Mouse (Mus musculus): Measurements from ENCODE around the gene Krit1.
"Not testable (repeated sequence)": the region's sequence is repeated elsewhere in the genome, so short reads cannot be mapped to it uniquely, and the experiment has no call there.

Gene Krit1

DNA sequence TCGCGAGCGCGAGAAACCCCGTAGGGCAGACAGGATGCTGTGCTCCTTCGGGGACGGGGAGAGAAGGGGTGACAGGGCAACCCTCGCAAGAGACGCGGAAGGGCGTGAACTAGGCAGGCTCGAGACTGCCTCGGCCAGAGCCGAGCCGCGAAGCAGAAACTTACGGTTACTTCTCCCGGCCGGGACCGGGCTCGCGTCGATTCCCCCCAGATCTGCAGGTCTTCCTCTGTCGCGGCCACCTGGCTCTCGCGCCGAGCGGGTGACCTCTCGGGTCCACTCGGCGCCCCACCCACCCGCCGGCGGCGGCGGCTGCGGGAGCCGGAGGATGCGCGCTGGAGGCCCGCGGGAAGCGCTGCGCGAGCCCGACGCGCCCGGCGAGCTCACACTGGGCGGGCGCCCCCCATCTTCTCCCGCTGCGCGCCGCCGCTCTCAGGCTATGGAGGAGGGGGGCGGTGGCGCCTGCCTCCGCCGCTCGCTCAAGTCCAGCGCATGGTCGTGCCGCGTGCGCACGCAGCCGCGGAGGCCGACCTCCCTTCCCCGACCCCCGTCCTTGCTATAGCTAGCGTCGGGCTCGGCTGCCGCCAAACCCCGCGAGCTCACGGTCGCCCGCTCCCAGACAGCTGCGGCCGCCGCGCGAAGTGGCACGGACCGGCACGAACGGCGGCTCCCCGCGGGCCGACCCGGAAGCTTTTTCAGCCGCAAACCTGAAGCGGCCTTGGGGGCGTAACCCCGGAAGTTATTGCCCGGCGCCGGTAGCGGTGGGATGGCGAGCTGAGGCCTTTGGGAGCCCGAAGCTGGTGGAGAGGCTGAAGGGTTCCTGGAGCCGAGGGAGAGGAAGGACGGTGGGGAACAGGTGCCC lies at the start of gene Krit1, which contains the start of gene Ankib1:
Gene Krit1 (plus strand): TSS at position 752 of the 859 bp plus-strand sequence.
Gene Ankib1 (minus strand): TSS at position 493 of the 859 bp plus-strand sequence.
- DNase-seq (ENCODE audit: extremely low spot score) = peak; percentile 91

DNA sequence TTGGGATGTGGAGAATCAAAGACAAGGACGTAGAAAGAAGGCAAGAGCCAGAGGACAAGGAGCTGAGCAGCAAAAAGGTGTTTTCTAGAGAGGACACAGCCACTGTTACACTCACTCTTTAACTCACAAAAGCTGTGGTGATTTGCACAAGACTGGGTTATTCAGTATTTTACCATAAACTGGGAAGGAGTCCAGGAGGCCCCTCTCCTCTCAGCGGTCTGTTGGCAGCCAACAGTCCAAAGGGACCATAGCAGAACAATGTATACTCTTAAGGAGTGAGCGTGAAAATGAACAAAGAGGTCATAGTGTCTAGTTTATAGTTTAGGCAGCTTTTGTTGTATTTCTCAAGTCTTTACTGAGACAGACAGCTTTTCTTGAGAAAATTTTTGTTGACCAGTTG lies 31.5 kb upstream of the Krit1 start:
- DNase-seq (ENCODE audit: extremely low spot score) = no peak

DNA sequence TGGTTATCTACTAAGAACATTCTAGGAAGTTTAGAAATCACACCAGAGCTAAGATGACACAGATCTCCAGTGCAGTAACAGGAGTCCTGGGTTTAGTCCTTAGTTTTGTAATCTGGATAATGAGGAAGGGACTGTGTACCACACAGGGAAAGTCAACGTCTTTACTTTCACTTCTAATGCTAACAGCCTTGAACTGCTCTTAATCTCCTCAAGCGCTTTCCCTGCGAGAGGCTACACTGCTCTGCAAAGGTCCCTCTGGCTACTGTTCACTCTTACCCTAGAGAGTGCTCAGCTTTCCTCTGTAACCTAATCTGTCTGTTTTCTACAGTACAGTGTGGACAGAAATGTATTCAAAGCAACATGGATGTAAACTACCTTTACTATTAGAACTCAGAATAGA lies 31.0 kb upstream of the Krit1 start:
- DNase-seq (ENCODE audit: extremely low spot score) = no peak

GRCm38 (mm10) chr5:3782670-3783069 lies 20.3 kb upstream of the Krit1 start:
- DNase-seq (ENCODE audit: extremely low spot score) = no peak

- no peak for DNase-seq (ENCODE audit: extremely low spot score)
Observed at GRCm38 (mm10) chr5:3783947-3784681, 18.9 kb upstream of the Krit1 start.

DNA sequence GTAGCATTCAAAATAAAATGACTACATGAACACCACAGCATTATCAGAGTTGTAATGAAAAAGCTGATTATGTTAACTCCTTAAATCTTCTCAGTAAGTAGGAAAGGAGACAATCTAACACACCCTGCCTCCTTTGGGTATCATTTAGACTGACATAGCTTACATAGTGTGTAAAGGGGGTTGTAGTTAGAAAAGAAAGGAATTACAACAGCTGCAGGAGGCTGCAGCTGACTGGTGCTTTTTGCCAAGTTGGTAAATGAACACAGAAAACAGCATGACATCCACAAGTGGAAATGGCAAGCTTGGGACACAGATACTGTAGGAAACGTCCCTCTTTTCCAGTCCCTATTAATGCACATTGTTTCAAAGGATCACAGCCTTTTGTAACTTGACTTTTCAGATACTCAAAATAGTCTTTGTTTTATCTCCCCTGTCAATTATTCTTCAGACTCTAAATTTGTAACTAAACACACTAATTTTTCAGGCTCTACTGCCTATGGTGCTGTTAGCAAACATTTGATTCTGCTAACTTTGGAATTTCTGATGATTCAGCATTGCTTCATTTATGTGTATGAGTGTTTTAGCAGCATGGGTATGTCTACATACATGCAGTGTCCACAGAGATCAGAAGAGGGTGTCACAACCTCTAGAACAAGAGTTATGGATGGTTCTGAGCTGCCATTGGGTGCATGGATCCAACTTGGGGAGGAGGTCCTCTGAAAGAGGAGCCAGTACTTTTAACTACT lies 18.1 kb upstream of the Krit1 start:
- DNase-seq (ENCODE audit: extremely low spot score) = no peak

- DNase-seq (ENCODE audit: extremely low spot score) = no peak
Observed at GRCm38 (mm10) chr5:3787548-3787947, 15.4 kb upstream of the Krit1 start.

GRCm38 (mm10) chr5:3791048-3791447 lies 11.9 kb upstream of the Krit1 start:
- DNase-seq (ENCODE audit: extremely low spot score) = no peak

DNA sequence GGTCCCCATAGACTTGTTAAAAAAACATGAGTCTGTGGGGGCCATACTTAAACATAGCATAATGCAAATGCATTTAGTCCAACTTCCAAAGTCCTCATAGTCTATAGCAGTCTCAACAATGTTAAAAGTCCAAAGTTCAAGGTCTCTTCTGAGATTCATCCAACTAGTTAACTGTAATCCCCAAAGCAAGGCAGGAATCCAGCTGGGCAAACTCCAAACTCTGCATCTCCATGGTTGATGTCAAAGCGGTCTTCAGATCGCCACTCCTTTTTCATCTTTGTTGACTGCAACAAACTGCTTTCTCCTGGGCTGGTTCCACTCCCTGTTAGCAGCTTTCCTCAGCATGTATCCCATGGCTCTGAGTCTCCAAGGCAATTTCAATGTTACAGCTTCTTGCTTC lies 5.9 kb upstream of the Krit1 start:
- not testable (repeated sequence) for DNase-seq (ENCODE audit: extremely low spot score)

DNA sequence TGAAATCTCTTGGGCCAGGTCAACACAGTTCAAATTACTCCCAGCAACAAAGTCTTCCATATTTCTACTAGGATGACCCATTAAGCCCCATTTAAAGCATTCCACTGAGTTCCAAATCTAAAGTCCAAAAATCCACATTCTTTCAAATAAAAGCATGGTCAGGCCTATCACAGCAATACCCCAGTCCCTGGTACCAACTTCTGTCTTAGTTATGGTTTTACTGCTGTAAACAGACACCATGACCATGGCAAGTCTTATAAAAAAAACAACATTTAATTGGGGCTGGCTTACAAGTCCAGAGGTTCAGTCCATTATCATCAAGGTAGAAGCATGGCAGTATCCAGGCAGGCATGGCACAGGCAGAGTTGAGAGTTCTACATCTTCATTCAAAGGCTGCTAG lies 4.3 kb upstream of the Krit1 start:
- DNase-seq (ENCODE audit: extremely low spot score) = not testable (repeated sequence)

DNA sequence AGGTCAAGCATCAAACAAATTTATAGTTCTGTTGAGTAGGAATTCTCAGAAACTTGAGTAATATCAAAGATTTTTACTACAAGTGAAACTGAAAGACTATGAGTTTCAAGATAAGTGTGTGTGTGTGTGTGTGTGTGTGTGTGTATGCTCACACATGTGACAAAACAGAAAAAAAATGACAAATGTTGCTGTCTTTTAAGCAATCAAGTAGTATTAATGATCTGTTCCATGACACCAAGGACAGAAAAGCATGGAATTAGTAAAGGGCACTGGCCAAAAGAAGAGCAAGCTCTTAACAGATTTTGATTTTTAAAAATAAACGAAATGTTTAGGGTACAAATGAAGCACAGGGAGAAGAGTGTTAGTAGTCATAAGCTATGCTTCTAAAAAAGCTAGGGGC lies 2.9 kb upstream of the Krit1 start:
- DNase-seq (ENCODE audit: extremely low spot score) = no peak

GRCm38 (mm10) chr5:3800881-3801280 lies 2.1 kb upstream of the Krit1 start:
- DNase-seq (ENCODE audit: extremely low spot score) = no peak

DNA sequence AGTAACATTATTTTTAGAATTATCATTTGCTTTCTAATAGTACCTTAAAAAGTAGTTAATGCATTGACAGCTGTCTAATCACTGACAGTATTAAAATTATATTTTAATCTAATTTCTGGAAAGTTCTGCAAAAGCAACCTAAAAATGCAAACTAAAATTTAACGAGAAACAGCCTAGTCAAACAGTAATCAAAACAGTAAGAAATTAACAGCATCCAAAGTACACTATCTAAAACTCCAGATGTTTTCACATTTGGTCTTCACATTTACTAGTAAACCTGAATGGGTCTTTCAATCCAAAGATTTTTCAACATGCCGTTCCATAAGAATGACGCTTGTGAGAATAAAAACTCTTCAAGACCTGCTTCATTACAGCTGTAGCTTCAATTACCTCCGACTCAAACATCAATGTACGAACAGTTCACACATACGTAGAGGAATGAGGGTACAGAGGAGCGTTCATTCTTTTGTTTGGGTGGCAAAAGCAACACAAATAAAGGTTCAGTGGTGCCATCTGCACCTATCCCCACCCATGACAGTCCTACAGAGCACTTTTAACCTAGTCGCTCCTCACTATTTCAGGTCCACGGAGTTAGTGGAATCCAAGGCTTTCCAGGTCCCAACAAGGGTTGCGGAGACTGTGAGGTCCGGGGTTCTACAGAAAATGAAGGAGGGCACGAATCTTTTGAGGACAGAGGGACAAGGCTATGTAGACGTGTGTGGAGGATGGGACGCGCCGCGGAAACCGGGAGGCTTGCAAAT lies 1.1 kb upstream of the Krit1 start:
- no peak for DNase-seq (ENCODE audit: extremely low spot score)

DNA sequence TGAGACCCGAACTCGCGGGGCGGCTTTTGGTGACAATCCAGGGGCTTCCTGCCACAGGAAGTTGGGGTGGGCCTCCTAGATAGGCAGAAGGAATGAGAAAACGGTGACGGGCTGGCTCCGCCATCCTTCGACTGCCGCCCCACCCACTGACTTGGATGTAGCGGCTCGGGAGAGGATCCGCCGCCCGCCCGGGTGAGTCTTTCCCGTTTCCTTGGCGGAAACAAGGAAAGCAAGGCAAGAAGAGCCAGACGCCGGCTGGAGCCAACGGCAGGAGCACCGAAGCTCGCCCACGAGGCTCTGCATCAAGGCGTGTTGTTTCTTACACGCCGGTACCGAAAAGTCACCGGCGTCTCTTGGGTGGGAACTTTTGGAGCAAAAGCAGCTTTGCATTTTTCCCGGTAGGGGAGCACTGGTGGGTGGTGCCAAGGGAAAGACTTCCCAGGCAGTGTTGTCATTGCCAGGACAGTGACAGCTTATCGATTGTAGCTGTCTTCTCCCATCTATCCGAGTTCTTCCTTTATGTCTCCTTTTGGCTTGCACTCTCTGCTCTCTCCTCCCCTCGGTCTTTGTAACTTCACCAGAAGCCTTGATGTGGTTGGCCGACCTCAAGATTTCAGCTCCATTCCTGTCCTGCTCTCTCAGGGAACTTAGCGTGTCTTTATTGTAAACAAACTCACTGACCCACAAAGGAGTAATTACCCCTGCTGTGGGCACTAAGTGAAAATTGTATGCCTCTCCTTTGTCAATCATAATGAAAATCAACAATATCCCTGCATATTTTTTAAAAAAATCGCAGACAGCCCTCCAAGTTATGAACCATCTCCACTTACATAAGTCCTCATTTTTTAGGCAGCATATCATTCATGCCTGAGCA lies 545 bp downstream of the Krit1 start:
- DNase-seq (ENCODE audit: extremely low spot score) = no peak

GRCm38 (mm10) chr5:3808472-3808871 lies 5.5 kb downstream of the Krit1 start:
- DNase-seq (ENCODE audit: extremely low spot score) = no peak

DNA sequence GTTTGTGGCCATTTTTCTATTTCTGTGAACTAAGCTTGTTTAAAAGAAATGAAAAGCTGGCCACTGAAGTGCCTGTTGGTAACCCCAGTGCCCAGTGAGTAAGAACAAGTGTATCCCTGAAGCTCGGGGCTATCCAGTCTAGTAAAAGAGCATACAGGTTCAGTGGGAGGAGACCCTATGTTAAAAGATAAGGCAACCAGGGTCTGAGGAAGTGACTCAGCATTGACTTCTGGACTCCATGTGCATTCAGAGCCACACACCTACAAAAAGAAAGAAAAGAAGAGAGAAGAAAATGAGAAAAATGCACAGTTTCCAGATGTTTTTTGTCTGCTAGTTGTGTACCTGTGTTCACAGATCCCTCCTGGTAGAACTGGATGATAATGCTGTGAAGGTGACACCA lies 31.1 kb downstream of the Krit1 start:
- DNase-seq (ENCODE audit: extremely low spot score) = no peak

DNA sequence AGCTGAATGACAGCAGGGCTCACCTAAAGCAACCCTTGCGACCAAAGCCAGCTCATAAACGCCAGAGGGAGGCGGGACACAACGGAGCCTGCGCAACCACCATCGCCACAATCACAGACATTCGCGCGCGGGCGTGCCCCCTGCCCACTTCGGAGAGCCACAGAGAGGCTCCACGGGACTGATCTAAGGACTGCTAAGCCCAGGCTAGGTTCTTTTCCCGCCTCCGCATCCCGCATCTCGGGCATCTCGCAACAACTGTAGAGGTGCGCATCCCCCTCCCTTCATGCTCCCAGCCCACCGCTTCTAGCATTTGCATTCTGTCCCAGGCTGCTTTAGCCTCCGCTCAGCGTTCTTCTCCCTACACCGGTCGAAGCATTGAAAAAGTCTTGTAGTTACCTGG lies 42.0 kb downstream of the Krit1 start, which contains the start of gene Lrrd1:
Gene Lrrd1 (plus strand): TSS at position 148 of the 400 bp plus-strand sequence.
- peak; percentile 29 for DNase-seq (ENCODE audit: extremely low spot score)

GRCm38 (mm10) chr5:3870161-3870560 lies 67.2 kb downstream of the Krit1 start:
- DNase-seq (ENCODE audit: extremely low spot score) = no peak

DNA sequence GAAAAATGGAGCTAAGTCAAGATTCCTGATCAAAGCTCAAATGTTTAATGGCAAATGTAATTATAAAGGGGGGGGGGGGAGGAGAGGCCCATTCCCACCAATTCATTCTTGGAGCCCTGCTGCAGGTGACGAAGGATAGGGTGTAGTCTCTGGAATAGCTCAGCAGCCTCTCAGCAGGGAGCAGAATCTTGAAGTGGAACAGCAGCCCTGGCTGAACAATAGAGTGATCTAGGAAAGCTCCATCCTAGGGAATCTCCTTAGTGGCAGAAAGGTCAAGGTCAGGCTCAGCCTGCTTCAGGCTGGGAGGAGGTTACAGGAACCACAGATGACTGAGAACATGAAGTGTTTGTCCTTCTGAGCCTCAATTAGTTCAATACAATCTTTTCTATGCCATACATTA lies 69.4 kb downstream of the Krit1 start:
- no peak for DNase-seq (ENCODE audit: extremely low spot score)

GRCm38 (mm10) chr5:3873485-3873884 lies 70.5 kb downstream of the Krit1 start:
- no peak for DNase-seq (ENCODE audit: extremely low spot score)

All from embryo, embryonic 9.5 days (tissue).